Mouse (Mus musculus): ENCODE measurements around the gene Tmprss13. TPM values are rescaled to one million over a fixed set of nuclear protein-coding genes. Genes with fewer than 3 reads are reported as not detected.

Gene Tmprss13
- polyA plus RNA-seq, 1 experiment: not detected

DNA sequence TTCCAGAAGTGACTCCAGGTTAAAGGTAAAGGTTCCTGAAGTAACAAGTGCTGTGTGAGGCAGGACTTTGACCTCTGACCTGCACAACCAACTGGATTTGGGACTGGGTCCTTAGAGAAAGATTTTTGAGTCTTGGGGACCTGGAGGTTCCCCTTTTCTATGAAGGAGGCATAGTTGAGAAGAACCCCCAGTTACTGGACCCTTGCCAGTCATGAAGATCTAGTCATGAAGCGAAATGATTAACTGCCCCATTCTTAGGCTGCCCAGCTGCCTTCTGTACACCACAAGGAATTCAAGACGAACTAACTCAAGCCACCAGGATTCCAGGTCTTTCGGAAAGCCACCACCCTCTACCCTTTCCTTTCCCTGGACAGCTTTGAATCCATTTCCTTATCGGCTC lies 57.5 kb downstream of the Tmprss13 start:
- Histone ChIP-seq H3ac (ENCODE audit: control insufficient read depth, insufficient read length, low read depth) (no peak overlapping the region), H3K4me3 (ENCODE audit: insufficient read depth, poor library complexity, severe bottlenecking) (no peak overlapping the region), H3K27me3 (ENCODE audit: control insufficient read depth, insufficient read depth, insufficient read length) (peaks cover 14% of the 10 kb centered on the region), H3K79me3 (ENCODE audit: low read depth) (no peaks in the 10 kb centered on the region), H3K79me2 (ENCODE audit: control insufficient read depth, insufficient read depth) (no peaks in the 10 kb centered on the region), H3K36me3 (ENCODE audit: control insufficient read depth, insufficient read depth) (no peaks in the 10 kb centered on the region)
- TF ChIP-seq MAX (IDR thresholded peaks at IDR 0.05) (no peak), MYOD1 (IDR thresholded peaks at IDR 0.05; ENCODE audit: control insufficient read depth, insufficient read length, low read depth) (no peak), USF1 (IDR thresholded peaks at IDR 0.05; ENCODE audit: low read depth) (no peak), CTCF (IDR thresholded peaks at IDR 0.05; ENCODE audit: control insufficient read depth, insufficient read depth, insufficient read length) (no peak), CEBPB (IDR thresholded peaks at IDR 0.05; ENCODE audit: low read depth) (no peak), MYOG (IDR thresholded peaks at IDR 0.05; ENCODE audit: control insufficient read depth, extremely low read depth, insufficient read length) (no peak), FOSL1 (IDR thresholded peaks at IDR 0.05; ENCODE audit: insufficient read depth, low read length, poor library complexity, severe bottlenecking) (no peak)

DNA sequence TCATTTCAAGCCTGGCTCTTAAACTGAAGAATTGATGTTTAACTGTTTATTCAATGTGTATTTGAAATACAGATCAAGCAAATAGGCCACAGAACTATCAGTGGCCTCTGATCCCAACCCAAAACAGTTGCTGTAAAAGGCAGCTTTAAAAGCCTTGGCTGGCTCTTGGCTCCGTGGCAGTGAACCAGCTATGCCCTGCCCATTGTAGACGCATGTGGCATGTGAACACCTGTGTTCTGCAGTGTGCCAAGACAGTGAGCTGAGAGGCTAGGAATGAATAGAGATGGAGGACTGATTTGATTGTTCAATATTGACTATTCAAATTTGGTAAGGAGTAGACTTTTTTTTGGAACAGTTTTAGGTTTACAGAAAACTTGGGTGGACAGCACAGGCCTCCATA lies 58.0 kb downstream of the Tmprss13 start:
- TF ChIP-seq FOSL1 (IDR thresholded peaks at IDR 0.05; ENCODE audit: insufficient read depth, low read length, poor library complexity, severe bottlenecking) (no peak), CTCF (IDR thresholded peaks at IDR 0.05; ENCODE audit: control insufficient read depth, insufficient read depth, insufficient read length) (no peak), MAX (IDR thresholded peaks at IDR 0.05) (no peak), MYOG (IDR thresholded peaks at IDR 0.05; ENCODE audit: control insufficient read depth, extremely low read depth, insufficient read length) (no peak), CEBPB (IDR thresholded peaks at IDR 0.05; ENCODE audit: low read depth) (no peak), MYOD1 (IDR thresholded peaks at IDR 0.05; ENCODE audit: control insufficient read depth, insufficient read length, low read depth) (no peak), USF1 (IDR thresholded peaks at IDR 0.05; ENCODE audit: low read depth) (no peak)
- Histone ChIP-seq H3K36me3 (ENCODE audit: control insufficient read depth, insufficient read depth) (no peaks in the 10 kb centered on the region), H3ac (ENCODE audit: control insufficient read depth, insufficient read length, low read depth) (no peak overlapping the region), H3K4me3 (ENCODE audit: insufficient read depth, poor library complexity, severe bottlenecking) (no peak overlapping the region), H3K79me3 (ENCODE audit: low read depth) (no peaks in the 10 kb centered on the region), H3K27me3 (ENCODE audit: control insufficient read depth, insufficient read depth, insufficient read length) (peaks cover 10% of the 10 kb centered on the region), H3K79me2 (ENCODE audit: control insufficient read depth, insufficient read depth) (no peaks in the 10 kb centered on the region)

DNA sequence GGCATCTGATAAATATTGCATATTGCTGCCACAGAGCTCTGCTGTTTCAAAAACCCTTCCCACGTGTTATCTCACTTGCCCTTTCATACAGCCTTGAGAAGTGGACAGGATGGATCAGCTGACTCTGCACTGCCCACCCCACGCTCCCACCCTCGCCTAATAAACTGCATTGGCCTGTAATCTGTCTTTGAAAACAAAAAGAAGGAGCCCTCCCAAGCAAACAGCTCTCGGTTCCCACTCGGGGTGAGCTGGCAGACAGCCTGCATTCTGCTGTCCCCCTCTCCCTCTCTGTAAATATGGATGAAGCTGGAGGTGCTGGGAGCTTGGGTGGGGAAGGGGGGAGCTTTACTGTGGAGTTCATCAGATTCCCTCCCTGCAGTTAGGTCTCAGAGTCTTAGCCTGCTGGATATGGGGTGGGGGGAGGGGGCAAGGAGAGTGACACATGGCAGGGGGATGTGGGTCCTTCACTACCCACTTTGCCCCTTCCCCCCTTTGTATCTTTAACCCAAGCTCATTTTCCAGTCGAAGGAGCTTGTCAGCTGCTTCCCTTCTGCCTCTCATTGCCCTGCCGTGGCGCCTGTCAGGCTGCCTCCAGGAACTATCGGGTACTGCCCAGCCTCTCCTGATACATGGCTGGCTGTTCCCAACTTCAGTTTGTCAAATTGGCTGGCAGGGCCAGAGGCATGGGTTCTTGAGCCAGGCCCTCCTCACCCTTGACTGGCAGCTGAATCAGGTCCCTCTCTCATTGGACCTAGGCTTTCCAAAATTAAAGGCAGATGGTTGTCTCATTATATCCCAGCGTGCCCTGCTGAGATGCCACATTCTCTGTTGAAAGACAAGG lies 61.7 kb downstream of the Tmprss13 start:
- peaks cover 9% of the 10 kb centered on the region for H3K27me3 ChIP-seq (ENCODE audit: control insufficient read depth, insufficient read depth, insufficient read length)
- no peaks in the 10 kb centered on the region for H3K36me3 ChIP-seq (ENCODE audit: control insufficient read depth, insufficient read depth)
- H3K4me3 ChIP-seq (ENCODE audit: insufficient read depth, poor library complexity, severe bottlenecking): no peak overlapping the region

DNA sequence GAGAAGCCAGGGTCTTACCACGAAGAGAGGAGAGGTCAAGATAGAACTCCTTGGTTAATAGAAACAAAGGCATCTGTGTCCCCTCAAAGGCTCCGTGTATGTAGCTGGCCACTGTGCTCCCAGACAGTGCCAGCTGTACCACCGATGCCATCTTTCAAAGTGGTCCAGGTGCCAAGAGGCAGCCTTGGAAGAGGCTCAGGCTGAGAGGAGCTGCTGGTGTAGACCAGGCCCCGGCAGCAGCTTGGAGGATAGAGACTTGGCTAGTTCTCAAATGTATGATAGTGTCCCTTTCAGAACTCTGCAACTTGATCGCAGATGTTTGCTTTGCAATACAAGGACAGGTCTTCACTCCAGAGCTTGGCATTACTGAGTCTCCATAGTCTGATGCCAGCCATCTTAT lies 63.4 kb downstream of the Tmprss13 start:
- H3K4me3 ChIP-seq (ENCODE audit: insufficient read depth, poor library complexity, severe bottlenecking): no peak overlapping the region
- peaks cover 9% of the 10 kb centered on the region for H3K27me3 ChIP-seq (ENCODE audit: control insufficient read depth, insufficient read depth, insufficient read length)
- TF ChIP-seq USF1 (IDR thresholded peaks at IDR 0.05; ENCODE audit: low read depth): no peak
- H3K36me3 ChIP-seq (ENCODE audit: control insufficient read depth, insufficient read depth): no peaks in the 10 kb centered on the region
- H3ac ChIP-seq (ENCODE audit: control insufficient read depth, insufficient read length, low read depth): no peak overlapping the region
- H3K79me2 ChIP-seq (ENCODE audit: control insufficient read depth, insufficient read depth): no peaks in the 10 kb centered on the region
- H3K79me3 ChIP-seq (ENCODE audit: low read depth): no peaks in the 10 kb centered on the region

More for the DNA sequence above, 61.7 kb downstream of the Tmprss13 start:
- no peaks in the 10 kb centered on the region for H3K79me3 ChIP-seq (ENCODE audit: low read depth)
- TF ChIP-seq MYOD1 (IDR thresholded peaks at IDR 0.05; ENCODE audit: control insufficient read depth, insufficient read length, low read depth) (no peak), MAX (IDR thresholded peaks at IDR 0.05) (no peak), MYOG (IDR thresholded peaks at IDR 0.05; ENCODE audit: control insufficient read depth, extremely low read depth, insufficient read length) (no peak), CTCF (IDR thresholded peaks at IDR 0.05; ENCODE audit: control insufficient read depth, insufficient read depth, insufficient read length) (no peak), CEBPB (IDR thresholded peaks at IDR 0.05; ENCODE audit: low read depth) (no peak), FOSL1 (IDR thresholded peaks at IDR 0.05; ENCODE audit: insufficient read depth, low read length, poor library complexity, severe bottlenecking) (no peak), USF1 (IDR thresholded peaks at IDR 0.05; ENCODE audit: low read depth) (no peak)
- H3ac ChIP-seq (ENCODE audit: control insufficient read depth, insufficient read length, low read depth): no peak overlapping the region
- no peaks in the 10 kb centered on the region for H3K79me2 ChIP-seq (ENCODE audit: control insufficient read depth, insufficient read depth)

DNA sequence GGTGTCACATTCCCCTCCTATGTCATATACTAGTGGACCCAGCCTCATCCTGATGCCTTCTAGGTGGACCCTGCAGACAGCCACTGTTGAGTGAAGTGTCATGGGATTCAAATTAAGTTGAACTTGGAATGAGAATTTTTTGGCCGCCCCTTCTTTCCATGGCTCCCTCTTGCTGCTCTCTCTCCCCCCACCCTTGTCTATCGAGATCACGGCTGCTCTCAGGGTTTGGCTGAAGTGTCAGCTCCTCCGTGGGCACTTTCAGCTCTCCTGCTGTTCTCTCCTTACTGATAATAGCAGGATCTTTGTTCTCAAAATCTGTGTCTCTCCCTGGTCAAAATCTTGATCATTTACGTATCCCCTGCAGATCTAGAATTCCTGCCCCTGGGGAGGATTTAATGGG lies 63.9 kb downstream of the Tmprss13 start:
- H3K4me3 ChIP-seq (ENCODE audit: insufficient read depth, poor library complexity, severe bottlenecking): no peak overlapping the region
- no peaks in the 10 kb centered on the region for H3K79me3 ChIP-seq (ENCODE audit: low read depth)
- peaks cover 5% of the 10 kb centered on the region for H3K27me3 ChIP-seq (ENCODE audit: control insufficient read depth, insufficient read depth, insufficient read length)
- no peak for TF ChIP-seq MAX (IDR thresholded peaks at IDR 0.05)
- TF ChIP-seq MYOG (IDR thresholded peaks at IDR 0.05; ENCODE audit: control insufficient read depth, extremely low read depth, insufficient read length): no peak
- TF ChIP-seq CTCF (IDR thresholded peaks at IDR 0.05; ENCODE audit: control insufficient read depth, insufficient read depth, insufficient read length): no peak
- TF ChIP-seq CEBPB (IDR thresholded peaks at IDR 0.05; ENCODE audit: low read depth): no peak
- TF ChIP-seq MYOD1 (IDR thresholded peaks at IDR 0.05; ENCODE audit: control insufficient read depth, insufficient read length, low read depth): no peak
- no peak for TF ChIP-seq USF1 (IDR thresholded peaks at IDR 0.05; ENCODE audit: low read depth)
- TF ChIP-seq FOSL1 (IDR thresholded peaks at IDR 0.05; ENCODE audit: insufficient read depth, low read length, poor library complexity, severe bottlenecking): no peak
- H3K36me3 ChIP-seq (ENCODE audit: control insufficient read depth, insufficient read depth): no peaks in the 10 kb centered on the region
- H3ac ChIP-seq (ENCODE audit: control insufficient read depth, insufficient read length, low read depth): no peak overlapping the region
- H3K79me2 ChIP-seq (ENCODE audit: control insufficient read depth, insufficient read depth): no peaks in the 10 kb centered on the region

DNA sequence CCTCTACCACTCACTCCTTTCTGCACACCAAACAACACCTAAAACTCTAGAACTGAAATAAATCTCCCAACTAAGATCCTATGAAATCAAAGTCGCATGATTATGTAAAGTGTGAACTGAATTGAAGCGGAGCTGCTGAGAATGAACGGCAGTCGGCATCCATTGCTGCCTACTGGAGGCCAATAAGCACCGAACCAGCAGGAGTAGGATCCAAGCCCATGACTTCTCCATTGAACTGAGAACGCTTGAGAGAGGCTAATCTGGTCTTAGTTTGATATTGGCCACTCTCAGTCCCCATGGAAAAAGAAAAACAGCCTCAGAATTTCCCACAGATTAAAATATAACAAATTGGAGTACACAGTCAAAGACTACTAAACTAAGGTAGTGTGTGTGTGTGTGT lies 65.0 kb downstream of the Tmprss13 start:
- no peak for TF ChIP-seq MYOG (IDR thresholded peaks at IDR 0.05; ENCODE audit: control insufficient read depth, extremely low read depth, insufficient read length)
- no peak for TF ChIP-seq USF1 (IDR thresholded peaks at IDR 0.05; ENCODE audit: low read depth)
- TF ChIP-seq CTCF (IDR thresholded peaks at IDR 0.05; ENCODE audit: control insufficient read depth, insufficient read depth, insufficient read length): no peak
- TF ChIP-seq CEBPB (IDR thresholded peaks at IDR 0.05; ENCODE audit: low read depth): no peak
- TF ChIP-seq MAX (IDR thresholded peaks at IDR 0.05): no peak
- Histone ChIP-seq H3K27me3 (ENCODE audit: control insufficient read depth, insufficient read depth, insufficient read length) (peaks cover 2% of the 10 kb centered on the region), H3K79me3 (ENCODE audit: low read depth) (no peaks in the 10 kb centered on the region), H3ac (ENCODE audit: control insufficient read depth, insufficient read length, low read depth) (no peak overlapping the region), H3K4me3 (ENCODE audit: insufficient read depth, poor library complexity, severe bottlenecking) (no peak overlapping the region), H3K36me3 (ENCODE audit: control insufficient read depth, insufficient read depth) (no peaks in the 10 kb centered on the region), H3K79me2 (ENCODE audit: control insufficient read depth, insufficient read depth) (no peaks in the 10 kb centered on the region)
